Mouse (Mus musculus) CH12.LX (cell line): ENCODE measurements around the gene Thap8.
A peak's percentile ranks its signal among the peaks of the same experiment; 100 is the strongest.

Experiments
- POLR2A ChIP-seq: IDR thresholded peaks from 2 replicates; pipeline ENCODE4 v1.6.1; 2011; ENCODE audit warnings: low read depth, mild to moderate bottlenecking, improper control_type of control experiment, low read length
- POLR2AphosphoS2 ChIP-seq: IDR thresholded peaks from 2 replicates; pipeline ENCODE4 v1.6.1; 2011; ENCODE audit warnings: low read depth, low read length, improper control_type of control experiment

DNA sequence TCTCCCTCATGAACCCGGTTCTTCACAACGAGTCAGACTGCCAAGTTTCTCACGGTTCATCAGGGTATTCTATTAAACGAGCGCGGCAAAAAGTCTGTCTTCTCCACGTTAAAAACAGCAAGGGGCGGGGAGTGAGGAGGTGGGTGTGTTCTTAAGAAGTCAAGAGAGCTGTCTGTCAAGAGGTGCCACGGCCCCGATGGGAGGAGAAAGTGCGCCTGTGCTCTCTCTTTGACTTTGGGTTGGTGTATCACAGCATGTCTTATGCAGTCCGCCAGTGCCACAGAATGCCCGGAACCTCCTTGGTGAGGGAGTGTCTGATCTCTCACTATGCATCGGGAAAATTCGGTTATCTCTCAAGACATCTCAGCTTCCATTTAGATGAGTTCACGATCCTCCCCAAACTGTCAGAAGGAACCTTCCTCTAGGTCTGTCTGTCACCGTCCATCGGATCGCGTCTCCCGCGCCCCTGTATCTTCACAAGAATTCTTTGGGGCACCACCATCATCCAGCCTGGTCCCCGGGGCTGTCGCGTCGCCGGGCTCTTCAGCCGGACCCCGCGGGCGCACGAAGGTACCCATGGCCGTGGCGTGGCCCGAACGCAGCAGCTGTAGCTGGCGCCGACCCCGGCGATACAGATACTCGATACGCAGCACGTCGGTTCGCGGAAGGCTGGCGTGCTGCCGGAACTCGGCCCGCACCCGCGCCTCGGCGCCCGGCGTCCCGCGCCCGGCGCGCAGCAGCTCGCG, 41.8 kb downstream of the Thap8 start, which contains the start of gene E130208F15Rik:
- peak; percentile 59 for TF ChIP-seq POLR2A
- 0 out of 2 replicates have a peak, but pooled peaks have one; percentile 20 for TF ChIP-seq POLR2AphosphoS2
